Mouse (Mus musculus) erythroblast, adult 5-6 weeks (primary cell): ENCODE measurements around the gene Ier5. TPM values are rescaled to one million over a fixed set of nuclear protein-coding genes. Genes with fewer than 3 reads are reported as not detected.

Source experiments
- ATAC-seq: replicated peaks from 2 replicates; pipeline ENCODE4 v1.8.0; 2016; ENCODE audit warnings: moderate number of reproducible peaks, mild to moderate bottlenecking, moderate TSS enrichment, inconsistent platforms; ENCODE audit not compliant: poor library complexity, low FRiP score, severe bottlenecking
- total RNA-seq, 2 experiments: library from RNA; stranded (forward) in 1 of 2; stranded (reverse) in 1 of 2; fragments of 150-400 nt in 1 of 2; fragments of 200-764, 138-1000 nt in 1 of 2; gene quantifications; 2 replicates each; pipeline versions ENCODE4 v1.2.3 to v1.2.4; 2015 to 2017; ENCODE audit warnings: low replicate concordance in 2 of 2

Gene Ier5
- total RNA-seq, 2 experiments from 2014 or later, result 7.5 to 7.6 TPM

GRCm38 (mm10) chr1:155083271-155084265, 15.9 kb downstream of the Ier5 start:
- no peak for ATAC-seq

DNA sequence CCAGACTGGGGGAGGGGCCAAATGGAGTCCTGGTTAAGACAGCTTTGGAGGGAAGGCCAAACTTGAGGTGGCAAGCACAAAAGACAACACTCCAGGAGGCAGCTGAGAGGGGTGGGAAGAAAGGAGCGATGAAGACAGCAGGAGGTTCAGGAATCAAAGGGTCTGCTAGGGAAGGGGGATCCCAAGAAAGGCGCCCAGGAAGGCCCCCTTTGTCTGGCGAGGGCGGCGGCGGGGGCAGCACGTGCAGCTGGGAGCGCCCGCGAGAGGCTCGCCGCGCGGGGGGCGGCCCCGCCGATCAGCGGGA, 16.5 kb downstream of the Ier5 start:
- ATAC-seq, result no peak

- no peak for ATAC-seq
Observed at GRCm38 (mm10) chr1:155082158-155082964, 17.1 kb downstream of the Ier5 start.

DNA sequence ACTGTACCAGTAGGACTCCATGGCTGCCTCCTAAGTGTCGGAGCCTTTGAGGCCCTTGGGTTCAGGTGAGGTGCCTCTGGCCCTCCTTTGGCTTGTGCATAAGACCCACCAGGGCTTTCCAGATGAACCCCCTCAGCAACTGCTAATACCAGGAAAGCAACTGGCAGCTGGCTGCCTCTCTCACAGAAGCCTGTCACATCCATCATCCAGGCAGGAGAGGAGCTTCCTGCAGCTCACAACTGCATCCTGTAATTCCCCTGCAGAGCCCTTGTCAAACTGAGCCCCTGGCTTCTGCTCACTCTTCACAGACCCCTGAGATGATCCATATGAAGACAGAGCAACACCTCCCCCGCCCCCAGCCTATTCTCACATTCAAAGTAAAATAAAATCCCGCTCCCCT, 21.8 kb downstream of the Ier5 start:
- ATAC-seq, result no peak

DNA sequence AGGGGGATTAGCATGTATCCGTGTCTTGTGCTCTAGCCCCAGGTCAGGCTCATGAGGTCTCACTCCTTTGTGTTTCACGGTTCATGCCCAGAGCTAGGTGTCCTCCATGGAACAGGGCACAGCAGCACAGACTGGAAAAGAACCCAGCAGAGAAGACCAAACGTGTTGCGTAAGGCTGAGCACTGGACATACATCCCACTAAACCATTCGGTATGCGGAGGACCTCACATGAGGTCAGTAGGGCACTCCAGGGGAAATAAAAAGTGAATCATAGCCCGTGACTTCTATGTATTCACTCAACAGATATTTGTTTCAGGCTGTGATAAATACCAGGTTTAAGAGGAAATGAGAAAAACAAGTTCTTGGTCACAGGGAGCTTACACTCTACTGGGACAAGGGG, 23.6 kb downstream of the Ier5 start:
- no peak for ATAC-seq

DNA sequence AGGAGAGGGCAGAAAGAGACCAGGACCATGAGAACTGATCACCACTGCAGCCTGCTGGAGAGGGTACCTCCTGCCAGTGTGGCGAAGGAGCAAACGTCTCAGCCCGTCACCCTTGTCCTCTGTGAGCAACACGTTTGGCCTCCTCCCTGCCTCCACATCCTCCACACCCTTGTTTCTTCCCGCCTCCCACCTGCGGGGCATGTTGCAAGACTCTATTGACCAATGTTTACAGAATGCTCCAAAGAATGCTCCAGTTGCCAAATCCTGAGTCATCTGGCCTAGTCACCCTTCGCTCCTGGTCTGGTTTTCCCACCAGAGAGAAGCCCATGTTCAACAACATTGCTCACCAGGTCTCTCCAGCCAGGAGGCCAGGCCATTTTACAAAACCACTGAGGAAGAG, 24.6 kb downstream of the Ier5 start:
- ATAC-seq, result no peak

DNA sequence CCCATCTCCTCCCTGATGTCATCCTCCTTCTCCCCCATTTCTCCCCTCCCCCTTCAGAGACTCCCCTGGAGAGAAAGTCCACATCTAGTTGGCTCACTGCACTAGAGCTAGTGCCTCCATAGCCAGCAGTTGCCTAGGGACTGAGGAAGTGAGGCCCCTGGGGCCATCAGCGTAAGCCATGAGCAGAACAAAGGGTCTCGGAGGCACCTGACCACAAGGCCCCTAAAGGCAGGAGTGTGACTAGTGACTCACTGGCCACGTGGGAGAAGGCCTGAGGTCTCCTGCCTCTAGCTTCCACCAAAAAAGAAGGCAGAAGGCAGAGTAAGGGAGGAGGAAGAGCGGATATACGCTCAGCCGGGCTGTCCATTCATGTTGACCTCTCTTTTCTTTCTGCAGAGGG, 25.5 kb downstream of the Ier5 start:
- ATAC-seq, result no peak

DNA sequence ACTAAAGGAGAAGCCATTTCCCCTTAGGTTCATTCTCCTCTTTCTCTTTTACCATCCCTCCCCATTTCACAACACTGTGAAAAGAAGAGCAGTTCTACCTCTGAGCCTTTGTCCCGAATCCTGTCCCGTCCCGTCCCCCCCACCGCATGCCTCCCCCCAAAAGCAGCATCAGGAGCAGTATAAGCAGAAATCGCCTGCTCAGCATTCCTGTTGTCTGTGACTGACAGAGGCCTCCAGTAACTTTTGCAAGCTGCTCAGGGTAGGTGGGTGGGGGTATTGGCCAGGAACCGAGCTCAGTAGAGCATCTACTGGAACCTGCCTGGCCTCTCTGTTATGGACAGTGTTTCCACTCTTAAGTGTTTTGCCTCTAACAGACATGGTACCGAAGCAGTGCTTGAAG, 26.3 kb downstream of the Ier5 start:
- no peak for ATAC-seq

DNA sequence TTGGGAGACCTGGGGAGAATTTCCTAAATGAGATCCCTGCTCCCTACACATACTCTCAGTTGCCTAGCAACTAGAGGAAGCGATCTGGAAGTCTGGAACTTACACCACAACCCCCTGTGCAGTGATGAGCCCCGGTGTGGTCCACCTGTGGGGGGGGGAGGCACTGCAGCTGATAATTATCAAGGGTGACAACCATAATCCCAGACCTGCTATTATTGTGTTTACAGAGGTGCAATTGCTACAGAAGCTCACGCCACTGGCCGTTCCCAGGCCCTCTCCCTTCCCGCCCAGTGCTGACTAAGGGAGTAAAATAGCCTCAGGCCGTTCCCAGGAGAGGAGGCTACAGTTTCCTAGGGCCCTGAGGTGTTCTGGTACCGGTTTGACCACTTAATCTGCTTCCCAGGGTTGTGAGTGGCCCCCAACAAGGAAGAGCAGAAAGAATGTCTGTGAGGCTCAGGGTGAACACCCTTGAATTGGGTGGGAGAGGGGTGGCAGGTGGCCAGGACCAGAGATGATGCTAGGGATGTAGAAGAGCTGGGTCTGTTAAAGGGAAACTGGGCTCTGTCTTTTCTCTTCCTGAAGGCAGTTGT, 28.1 kb downstream of the Ier5 start:
- ATAC-seq, result no peak

- no peak for ATAC-seq
Observed at GRCm38 (mm10) chr1:155070561-155071286, 28.7 kb downstream of the Ier5 start.

DNA sequence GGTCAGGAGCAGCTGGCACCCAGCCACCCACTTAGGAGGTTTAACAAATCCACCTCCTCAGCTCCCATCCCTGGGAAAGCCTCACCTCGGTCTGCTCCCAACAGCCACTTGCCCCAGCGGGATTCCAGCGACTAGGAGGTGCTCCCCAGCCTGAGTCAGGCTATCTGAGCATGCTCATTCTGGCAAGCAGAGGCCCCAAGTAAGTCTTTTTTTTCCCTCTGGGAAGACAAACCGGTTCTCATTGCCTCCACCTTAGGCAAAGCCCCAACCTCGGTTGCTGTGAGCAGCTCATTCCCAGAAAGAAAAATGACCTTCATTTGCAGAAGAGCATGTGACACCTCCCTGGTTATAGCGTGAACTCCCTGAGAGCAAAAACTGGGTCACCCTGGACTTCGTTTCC, 29.7 kb downstream of the Ier5 start:
- ATAC-seq, result no peak

DNA sequence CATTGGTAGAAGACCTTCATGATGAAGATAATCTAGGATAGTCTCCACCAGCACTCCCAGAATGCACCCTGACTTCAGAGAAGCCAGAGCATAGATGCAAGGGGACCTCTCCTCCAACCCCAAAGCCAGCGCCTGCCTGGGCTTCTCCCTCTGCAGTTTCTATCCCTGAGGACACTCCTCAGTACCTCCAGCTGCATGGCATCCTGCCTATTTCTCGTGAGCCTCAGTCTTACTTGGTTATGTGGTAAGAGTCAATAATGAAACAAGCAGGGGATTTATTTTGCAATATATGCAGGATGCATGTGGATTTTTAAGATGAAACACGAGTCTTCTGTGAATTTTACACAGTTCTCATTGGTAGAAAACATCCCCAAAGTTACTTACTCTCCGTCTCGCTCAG, 33.2 kb downstream of the Ier5 start:
- no peak for ATAC-seq

GRCm38 (mm10) chr1:155065068-155065701, 34.3 kb downstream of the Ier5 start:
- ATAC-seq, result no peak

- ATAC-seq, result no peak
Observed at GRCm38 (mm10) chr1:155064649-155065048, 34.8 kb downstream of the Ier5 start.

- ATAC-seq, result no peak
Observed at GRCm38 (mm10) chr1:155064111-155064510, 35.3 kb downstream of the Ier5 start.

- ATAC-seq, result no peak
Observed at GRCm38 (mm10) chr1:155062963-155063362, 36.5 kb downstream of the Ier5 start.

- no peak for ATAC-seq
Observed at GRCm38 (mm10) chr1:155062057-155062456, 37.4 kb downstream of the Ier5 start.

DNA sequence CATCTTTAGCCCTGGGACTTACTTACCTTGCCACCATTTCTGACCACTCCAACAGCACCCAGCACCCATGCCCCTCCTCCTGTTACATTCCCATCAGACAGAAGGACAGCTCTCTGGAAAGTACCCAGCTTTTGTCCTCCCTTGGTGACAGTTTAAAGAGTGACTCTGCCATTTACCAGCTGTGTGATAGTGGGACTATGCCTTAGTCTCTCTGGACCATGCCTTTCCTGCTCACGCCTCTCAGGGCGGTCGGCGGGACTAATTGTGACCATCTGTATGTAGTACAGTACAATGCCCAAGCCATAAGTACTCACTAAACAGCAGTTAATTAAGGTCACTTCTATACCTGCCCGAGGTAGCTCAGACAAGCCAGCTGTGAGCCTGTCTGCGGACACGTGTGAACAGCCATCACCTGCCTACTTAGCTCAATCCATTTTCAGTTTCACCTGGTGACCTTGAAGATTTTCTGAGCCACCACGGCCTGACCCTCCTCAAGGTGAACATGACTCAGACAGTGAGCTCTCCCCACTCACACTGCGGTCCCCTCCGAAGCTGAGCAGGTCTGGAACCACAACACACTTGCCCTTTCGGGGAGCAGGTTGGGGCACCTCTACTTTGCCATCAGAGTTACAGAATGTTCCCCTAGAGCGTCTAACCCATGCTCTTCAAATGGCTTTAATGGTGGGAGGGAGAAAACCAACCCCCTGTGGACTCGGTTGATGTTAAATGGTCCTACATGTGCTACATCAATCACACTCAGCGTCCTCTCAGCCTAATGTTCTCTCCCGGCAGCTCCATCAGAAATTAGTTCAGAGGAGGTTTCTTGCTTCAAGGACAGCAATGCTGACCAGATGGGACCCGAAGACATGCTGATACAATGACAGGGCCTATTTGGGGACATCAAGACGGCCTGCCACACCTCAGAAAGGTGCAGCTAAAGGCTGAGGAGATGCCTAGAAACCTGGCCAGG, 38.3 kb downstream of the Ier5 start:
- no peak for ATAC-seq
